Mouse (Mus musculus) bone marrow, adult 2 months (tissue): Measurements from ENCODE around the gene Mrvi1.

Source experiments
- CTCF ChIP-seq: fragments of 200-500 bp; IDR thresholded peaks from 2 replicates; pipeline ENCODE4 v1.5.1; 2011; ENCODE audit warnings: low read length, control low read depth; ENCODE audit not compliant: control insufficient read depth, insufficient read depth
- POLR2A ChIP-seq: fragments of 200-500 bp; IDR thresholded peaks from 2 replicates; pipeline ENCODE4 v1.6.1; 2011; ENCODE audit warnings: low read depth, mild to moderate bottlenecking, control low read depth, low read length, borderline replicate concordance; ENCODE audit not compliant: control insufficient read depth

GRCm38 (mm10) chr7:110956422-110957170 lies 25.7 kb downstream of the Mrvi1 start:
- no peak for TF ChIP-seq CTCF
- no peak for TF ChIP-seq POLR2A
